25 mouse cellular contexts compared by ENCODE assay signal in genomic region chr9:24331661-24332060, GRCm38 (mm10).
A peak's percentile ranks its signal among the peaks of the same experiment; 100 is the strongest.
DNase-seq lines count a peak whose midpoint lies in the region; ATAC-seq and TF ChIP-seq lines count a peak whose summit lies in the region.
"Had no signal": no experiment of that assay in that cellular context is flagged by ENCODE, and none has a peak within 500 bp of the region (broad histone marks: within the 10 kb centered on the region; RNA-seq: fewer than 3 reads in every experiment).

No protein-coding gene starts in this region.

- H3K4me3 ChIP-seq in hindbrain, embryonic 11.5 days (ENCODE audit: low read depth, low read length): no peak overlapping the region
- H3K4me3 ChIP-seq in liver, embryonic 11.5 days (ENCODE audit: low read depth, low read length): no peak overlapping the region
- H3K4me3 ChIP-seq: forebrain, embryonic 10.5 days; heart, adult 2 months; hindbrain, embryonic 13.5 days had no signal

- TF ChIP-seq CTCF in brain, embryonic 14.5 days (IDR thresholded peaks at IDR 0.05; ENCODE audit: borderline replicate concordance, extremely low read depth, insufficient read depth, insufficient read length): no peak

- no peak overlapping the region for H3K27ac ChIP-seq in hindbrain, embryonic 11.5 days (ENCODE audit: low read depth, low read length)
- H3K27ac ChIP-seq in liver, embryonic 11.5 days (ENCODE audit: low read depth, low read length): no peak overlapping the region
- H3K27ac ChIP-seq: forebrain, embryonic 10.5 days; heart, adult 2 months; hindbrain, embryonic 13.5 days had no signal

- H3K9ac ChIP-seq in hindbrain, embryonic 11.5 days (ENCODE audit: low read depth, low read length): no peak overlapping the region
- H3K9ac ChIP-seq in liver, embryonic 11.5 days (ENCODE audit: low read depth, low read length): no peak overlapping the region
- H3K9ac ChIP-seq: forebrain, postnatal 0 days; hindbrain, embryonic 13.5 days had no signal

- H3K36me3 ChIP-seq in hindbrain, embryonic 11.5 days (ENCODE audit: control insufficient read depth, insufficient read depth, low read length): no peaks in the 10 kb centered on the region
- H3K36me3 ChIP-seq in liver, embryonic 11.5 days (ENCODE audit: control insufficient read depth, insufficient read depth, low read length): no peaks in the 10 kb centered on the region
- H3K36me3 ChIP-seq: forebrain, embryonic 10.5 days; hindbrain, embryonic 13.5 days had no signal

- no peak for ATAC-seq in hindbrain, embryonic 11.5 days (ENCODE audit: low FRiP score)
- no peak for ATAC-seq in liver, embryonic 11.5 days (replicated peaks; ENCODE audit: low FRiP score)
- ATAC-seq: forebrain, embryonic 14.5 days; forebrain, postnatal 0 days; hindbrain, embryonic 16.5 days; inflammation-experienced regulatory T-cells, adult 6 months; intestine, embryonic 16.5 days; Patski had no signal

- H3K4me2 ChIP-seq in hindbrain, embryonic 11.5 days (replicated peaks; ENCODE audit: low read depth, low read length): no peak overlapping the region
- H3K4me2 ChIP-seq in liver, embryonic 11.5 days: no peak overlapping the region
- H3K4me2 ChIP-seq: heart, embryonic 11.5 days; hindbrain, embryonic 13.5 days had no signal

- H3K9me3 ChIP-seq in hindbrain, embryonic 11.5 days (ENCODE audit: control insufficient read depth, low read length): no peaks in the 10 kb centered on the region
- H3K9me3 ChIP-seq in liver, embryonic 11.5 days (ENCODE audit: control insufficient read depth, low read length): no peaks in the 10 kb centered on the region
- H3K9me3 ChIP-seq: forebrain, embryonic 10.5 days; hindbrain, embryonic 13.5 days had no signal

- H3K27me3 ChIP-seq in hindbrain, embryonic 11.5 days (ENCODE audit: control insufficient read depth, insufficient read depth, low read length): no peaks in the 10 kb centered on the region
- H3K27me3 ChIP-seq in liver, embryonic 11.5 days (replicated peaks; ENCODE audit: control insufficient read depth, insufficient read depth, low read length): no peaks in the 10 kb centered on the region
- H3K27me3 ChIP-seq: hindbrain, embryonic 13.5 days had no signal

- TF ChIP-seq POLR2A in brain, embryonic 14.5 days (IDR thresholded peaks at IDR 0.05; ENCODE audit: borderline replicate concordance, extremely low read depth, insufficient read depth, insufficient read length, poor library complexity, severe bottlenecking): no peak

- no peaks in the 10 kb centered on the region for H3K4me1 ChIP-seq in hindbrain, embryonic 11.5 days (replicated peaks; ENCODE audit: control insufficient read depth, insufficient read depth, low read length)
- no peaks in the 10 kb centered on the region for H3K4me1 ChIP-seq in liver, embryonic 11.5 days (replicated peaks; ENCODE audit: control insufficient read depth, insufficient read depth, low read length)
- H3K4me1 ChIP-seq: forebrain, embryonic 10.5 days; hindbrain, embryonic 13.5 days had no signal

- 74% methylated on average over 2 of the region's 2 CpGs for WGBS in hindbrain, embryonic 11.5 days
- 61% methylated on average over 2 of the region's 2 CpGs for WGBS in liver, embryonic 11.5 days

- DNase-seq in 416B (ENCODE audit: low read depth): peak; percentile 18
- peak; percentile 21 for DNase-seq in CD4-positive, CD25-positive, alpha-beta regulatory T cell, adult 2 months (ENCODE audit: low read depth, low spot score)
- peak; percentile 6 for DNase-seq in NIH3T3 (ENCODE audit: low read depth)
- peak; percentile 31 for DNase-seq in brain, embryonic 14.5 days (ENCODE audit: low read depth)
- DNase-seq in hindbrain, embryonic 11.5 days (ENCODE audit: low spot score): no peak
- no peak for DNase-seq in kidney, postnatal 4 days
- no peak for DNase-seq in testis, postnatal 10 days (ENCODE audit: low spot score)
- no peak for DNase-seq in liver, embryonic 11.5 days (ENCODE audit: low spot score)
- DNase-seq: adrenal gland, adult 8-10 months; adrenal gland, postnatal 25 days; cerebellum, adult 18-20 months; cerebellum, adult 9-10 months; cerebellum, postnatal 14 days; forebrain, postnatal 0 days; gastrocnemius, postnatal 36 days; heart, adult 2 months; kidney, adult 18-20 months had no signal

Comparison
In these comparisons a context has a peak if more than half of its experiments do, and no peak if none do; other contexts are left out.
1. DNase-seq: peak in 416B (single experiment), CD4-positive, CD25-positive, alpha-beta regulatory T cell, adult 2 months (single experiment), NIH3T3 (single experiment) and brain, embryonic 14.5 days (single experiment); none in hindbrain, embryonic 11.5 days (single experiment), kidney, postnatal 4 days (0 of 2), testis, postnatal 10 days (single experiment) and liver, embryonic 11.5 days (single experiment).